Mouse (Mus musculus) lung, postnatal 0 days (tissue): ENCODE results near the gene Dusp15. TPM values are rescaled to one million over a fixed set of nuclear protein-coding genes. Genes with fewer than 3 reads are reported as not detected.

ENCODE experiments used
- ATAC-seq: fragments of 200-750 bp; cut with Nextera tagmentation; 2 replicates; pipeline ENCODE4 v1.8.0; 2017; ENCODE audit warnings: moderate library complexity
- DNase-seq: peaks from one replicate; pipeline ENCODE4 v3.0.0-alpha.2; 2016; ENCODE audit warnings: low spot score
- H3K27ac ChIP-seq: fragments of 300-500 bp; sonication (generic); 2 replicates; pipeline ENCODE4 v1.5.1; 2014; ENCODE audit warnings: antibody characterized with exemption, mild to moderate bottlenecking, low read length, mixed read lengths
- H3K27me3 ChIP-seq: fragments of 300-500 bp; sonication (generic); replicated peaks from 2 replicates; pipeline ENCODE4 v1.6.1; 2014; ENCODE audit warnings: low read length, mixed read lengths; ENCODE audit not compliant: insufficient read depth
- H3K36me3 ChIP-seq: fragments of 300-500 bp; sonication (generic); 2 replicates; pipeline ENCODE4 v1.6.1; 2014; ENCODE audit warnings: low read length, mixed read lengths; ENCODE audit not compliant: insufficient read depth
- H3K4me1 ChIP-seq: fragments of 300-500 bp; sonication (generic); 2 replicates; pipeline ENCODE4 v1.6.1; 2014; ENCODE audit warnings: antibody characterized with exemption, low read depth, low read length, mixed read lengths; ENCODE audit not compliant: insufficient read depth
- H3K4me2 ChIP-seq: fragments of 300-500 bp; sonication (generic); replicated peaks from 2 replicates; pipeline ENCODE4 v1.6.1; 2014; ENCODE audit warnings: low read depth, mild to moderate bottlenecking, low read length, moderate library complexity, mixed read lengths
- H3K4me3 ChIP-seq: fragments of 300-500 bp; sonication (generic); 2 replicates; pipeline ENCODE4 v1.5.1; 2014; ENCODE audit warnings: low read depth, low read length
- H3K9ac ChIP-seq: fragments of 300-500 bp; sonication (generic); replicated peaks from 2 replicates; pipeline ENCODE4 v1.6.1; 2014; ENCODE audit warnings: low read depth, mild to moderate bottlenecking
- H3K9me3 ChIP-seq: fragments of 300-500 bp; sonication (generic); 2 replicates; pipeline ENCODE4 v1.6.1; 2016; ENCODE audit warnings: low read length, mixed read lengths
- CTCF ChIP-seq: IDR thresholded peaks from 2 replicates; pipeline ENCODE4 v1.5.1; 2016; ENCODE audit warnings: antibody characterized with exemption, mild to moderate bottlenecking
- EP300 ChIP-seq: IDR thresholded peaks from 2 replicates; pipeline ENCODE4 v1.6.1; 2016; ENCODE audit warnings: antibody characterized with exemption, mild to moderate bottlenecking, control low read depth
- WGBS: fragments of 180-500 bp; shearing (Covaris S2); extraction: QIAGEN DNeasy Blood & Tissue Kit; methylation state at CpG from one replicate; pipeline ENCODE4 v1.1.7; 2014; 5-methylcytosine and 5-hydroxymethylcytosine counted together
- polyA plus RNA-seq: library from polyadenylated mRNA; unstranded; fragments of >200 nt; fragmentation: Nextera tagmentation; extraction: Ambion mirVana; gene quantifications from 2 replicates; pipeline ENCODE4 v1.2.1, GENCODE M21; 2015

Gene Dusp15
- polyA plus RNA-seq, 1 experiment from 2014 or later = not detected

DNA sequence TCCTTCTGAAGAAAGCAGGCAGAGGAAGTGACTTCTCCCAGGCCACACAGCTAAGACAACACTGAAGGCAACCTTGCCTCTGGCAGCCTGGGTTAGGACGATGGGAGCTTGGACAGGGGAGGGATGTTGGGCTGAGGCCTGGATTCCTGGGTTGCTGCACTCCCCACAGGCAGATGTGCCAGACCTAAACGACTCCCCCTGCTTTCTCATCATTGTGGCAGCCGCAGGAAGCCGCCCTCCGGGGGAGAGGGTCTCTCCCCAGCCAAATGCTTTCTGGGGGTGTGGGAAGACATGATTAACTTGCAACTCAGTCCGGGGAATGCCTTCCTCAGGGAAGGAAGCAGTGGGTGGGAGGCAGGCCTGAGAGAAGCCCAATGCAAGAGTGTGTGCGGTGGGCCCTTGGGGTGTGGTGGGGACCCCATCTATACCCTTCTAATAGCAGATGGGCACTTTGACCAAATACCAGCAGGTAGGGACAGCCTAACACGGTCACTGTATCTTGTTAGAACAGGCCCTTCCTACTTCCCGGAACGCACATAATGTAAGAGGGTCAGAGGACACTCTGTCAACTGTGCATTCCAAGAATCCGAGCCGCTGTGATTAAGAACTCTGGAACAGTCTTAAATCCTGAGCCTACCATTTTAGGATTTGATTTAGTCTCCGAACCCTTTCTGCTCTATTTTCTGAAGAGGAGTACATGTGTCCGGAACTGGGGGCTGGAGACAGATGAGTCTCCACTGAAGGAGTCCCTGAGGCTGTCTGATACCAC, 23.1 kb downstream of the Dusp15 start:
- no peaks in the 10 kb centered on the region for H3K27me3 ChIP-seq
- DNase-seq (no peak), ATAC-seq (no peak)
- H3K9me3 ChIP-seq = no peaks in the 10 kb centered on the region
- no peak overlapping the region for H3K9ac ChIP-seq
- H3K4me1 ChIP-seq = 0 out of 2 replicates have a peak, but pooled peaks cover 3% of the 10 kb centered on the region
- H3K4me2 ChIP-seq = no peak overlapping the region
- no peaks in the 10 kb centered on the region for H3K36me3 ChIP-seq
- H3K27ac ChIP-seq = peak overlapping the region; percentile 54; the same call in 1 of the 2 replicates
- H3K4me3 ChIP-seq = no peak overlapping the region
- 46% methylated on average over 14 of the region's 14 CpGs for WGBS
- TF ChIP-seq EP300 (no peak), CTCF (no peak)

DNA sequence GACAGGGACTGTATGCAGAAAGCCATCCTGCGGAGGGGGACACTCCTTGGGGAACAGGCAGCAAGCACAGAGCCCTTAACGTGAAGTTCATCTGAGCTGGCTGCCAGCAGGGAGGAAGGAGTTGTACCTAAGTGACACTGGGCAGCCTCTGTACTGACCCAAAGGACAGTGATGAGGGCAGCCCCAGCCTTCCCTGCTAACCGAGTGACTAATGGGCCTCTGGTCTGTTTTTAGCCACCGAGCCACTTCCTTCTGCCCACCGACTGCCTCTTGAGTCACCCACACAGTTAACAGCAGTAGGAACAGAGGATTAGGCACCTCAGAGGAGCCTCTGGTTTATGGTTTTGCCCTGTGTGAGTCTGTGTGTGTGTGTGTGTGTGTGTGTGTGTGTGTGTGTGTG, 24.1 kb downstream of the Dusp15 start:
- Histone ChIP-seq H3K9me3 (no peaks in the 10 kb centered on the region), H3K4me3 (no peak overlapping the region), H3K36me3 (no peaks in the 10 kb centered on the region), H3K4me2 (no peak overlapping the region), H3K9ac (no peak overlapping the region), H3K4me1 (0 out of 2 replicates have a peak, but pooled peaks cover 3% of the 10 kb centered on the region), H3K27ac (no peak overlapping the region), H3K27me3 (no peaks in the 10 kb centered on the region)
- DNase-seq = no peak
- 43% methylated on average over 5 of the region's 5 CpGs for WGBS
- TF ChIP-seq CTCF (no peak), EP300 (no peak)
- ATAC-seq = no peak

DNA sequence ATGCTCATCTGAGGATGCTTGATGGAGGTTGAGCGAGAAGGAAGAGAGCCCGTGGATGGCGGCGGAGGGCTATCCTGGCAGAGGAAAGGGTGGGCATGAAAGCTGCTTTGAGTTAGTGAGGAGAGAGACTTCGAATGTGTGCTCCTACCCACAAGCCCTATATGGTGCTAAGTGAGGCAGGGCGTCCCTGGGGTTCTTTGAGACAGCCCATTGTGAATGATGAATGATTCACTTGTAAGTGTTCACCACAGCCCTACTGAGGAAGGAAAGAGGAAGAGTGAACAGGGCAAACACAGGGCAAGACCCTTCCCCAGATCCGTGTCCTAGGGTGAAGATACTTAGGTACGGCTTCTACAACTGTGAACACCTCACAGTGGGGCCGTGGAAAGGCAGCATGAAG, 24.6 kb downstream of the Dusp15 start:
- TF ChIP-seq CTCF = no peak
- TF ChIP-seq EP300 = no peak
- ATAC-seq = no peak
- no peaks in the 10 kb centered on the region for H3K36me3 ChIP-seq
- H3K9ac ChIP-seq = no peak overlapping the region
- 65% methylated on average over 9 of the region's 9 CpGs for WGBS
- no peaks in the 10 kb centered on the region for H3K9me3 ChIP-seq
- 0 out of 2 replicates have a peak, but pooled peaks cover 3% of the 10 kb centered on the region for H3K4me1 ChIP-seq
- no peaks in the 10 kb centered on the region for H3K27me3 ChIP-seq
- no peak for DNase-seq
- H3K4me3 ChIP-seq = no peak overlapping the region
- H3K27ac ChIP-seq = no peak overlapping the region
- no peak overlapping the region for H3K4me2 ChIP-seq

DNA sequence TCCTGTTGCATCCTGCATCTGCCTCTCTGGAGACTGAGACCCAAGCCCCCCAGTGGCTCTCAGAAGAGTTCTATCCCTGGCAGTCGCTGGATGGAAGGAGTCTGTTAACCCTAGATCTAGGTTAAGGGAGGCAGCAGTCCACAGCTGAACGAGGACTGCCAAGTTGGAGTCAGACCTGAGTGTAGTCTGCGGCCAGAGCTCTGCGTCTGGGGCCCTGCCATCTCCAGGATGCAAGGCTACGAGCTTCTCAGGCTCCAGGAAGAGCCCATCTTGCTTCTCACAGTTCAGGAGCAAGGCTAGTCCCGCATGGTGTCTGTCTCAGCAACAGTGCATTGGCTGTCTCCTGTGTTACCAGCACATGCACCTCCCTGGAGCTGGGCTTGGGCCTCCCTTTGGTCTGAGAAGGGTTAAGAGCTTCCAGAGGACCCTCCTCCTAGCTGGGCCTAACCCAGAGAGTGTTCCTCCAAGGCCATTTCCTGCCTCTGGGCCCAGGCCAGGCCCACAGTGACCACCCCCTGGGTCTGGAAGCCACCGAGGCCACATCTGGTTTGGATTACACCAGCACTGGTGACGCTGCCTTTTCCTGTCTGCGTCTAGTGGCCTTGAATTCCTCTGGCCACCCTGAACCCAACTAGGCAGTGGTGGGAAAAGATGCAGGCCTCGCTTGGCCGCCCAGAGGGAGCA, 26.2 kb downstream of the Dusp15 start:
- no peaks in the 10 kb centered on the region for H3K36me3 ChIP-seq
- H3K9me3 ChIP-seq = no peaks in the 10 kb centered on the region
- TF ChIP-seq CTCF = no peak
- no peak for TF ChIP-seq EP300
- no peak overlapping the region for H3K4me2 ChIP-seq
- H3K9ac ChIP-seq = no peak overlapping the region
- peak overlapping the region; percentile 52 for H3K27ac ChIP-seq
- ATAC-seq = peak; percentile 77
- H3K4me1 ChIP-seq = 0 out of 2 replicates have a peak, but pooled peaks cover 3% of the 10 kb centered on the region
- 37% methylated on average over 11 of the region's 11 CpGs for WGBS
- H3K4me3 ChIP-seq = no peak overlapping the region
- peak; percentile 77 for DNase-seq
- no peaks in the 10 kb centered on the region for H3K27me3 ChIP-seq

DNA sequence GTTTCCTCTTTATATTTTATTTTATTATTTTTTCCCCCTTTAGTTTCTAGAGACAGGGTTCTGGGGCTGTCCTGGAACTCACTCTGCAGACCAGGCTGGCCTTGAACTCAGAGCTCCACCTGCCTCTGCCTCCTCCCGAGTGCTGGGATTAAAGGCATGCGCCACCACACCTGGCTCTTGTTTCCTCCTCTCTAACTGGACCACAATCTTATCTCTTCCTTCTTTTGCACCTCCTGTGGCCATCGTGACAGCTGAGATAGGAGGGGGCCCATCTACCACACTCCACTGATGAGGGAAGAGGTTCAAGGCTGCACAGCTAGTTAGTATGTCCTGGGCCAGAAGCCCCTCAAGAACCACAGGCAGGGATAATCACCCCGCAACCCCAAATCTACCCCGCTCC, 27.0 kb downstream of the Dusp15 start:
- no peak overlapping the region for H3K27ac ChIP-seq
- WGBS = 67% methylated on average over 5 of the region's 5 CpGs

DNA sequence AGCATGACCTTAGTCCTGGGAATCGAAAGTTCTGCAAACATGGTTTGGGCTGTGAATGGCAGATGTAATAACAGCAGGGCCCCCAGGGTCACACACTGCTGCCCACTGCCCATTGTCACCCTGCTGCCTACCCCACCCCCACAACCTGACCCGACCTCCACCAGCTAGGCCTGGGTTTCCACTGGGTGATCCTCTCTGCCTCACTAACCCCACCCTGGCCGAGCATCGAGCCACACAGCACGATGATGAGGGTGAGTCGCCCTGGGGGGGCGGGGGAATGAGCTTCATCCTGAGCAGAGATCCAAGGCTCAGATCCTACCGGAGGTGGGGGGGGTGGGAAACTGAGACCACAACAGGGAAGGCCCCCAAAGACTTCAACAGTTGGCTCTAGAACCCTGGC, 27.4 kb downstream of the Dusp15 start:
- H3K9me3 ChIP-seq = no peaks in the 10 kb centered on the region
- no peak for TF ChIP-seq CTCF
- no peak for TF ChIP-seq EP300
- H3K4me1 ChIP-seq = 0 out of 2 replicates have a peak, but pooled peaks cover 3% of the 10 kb centered on the region
- H3K4me3 ChIP-seq = no peak overlapping the region
- DNase-seq = no peak
- H3K27ac ChIP-seq = no peak overlapping the region
- no peak overlapping the region for H3K4me2 ChIP-seq
- no peaks in the 10 kb centered on the region for H3K36me3 ChIP-seq
- H3K9ac ChIP-seq = no peak overlapping the region
- 49% methylated on average over 8 of the region's 8 CpGs for WGBS
- no peak for ATAC-seq
- H3K27me3 ChIP-seq = no peaks in the 10 kb centered on the region

More for the DNA sequence above, 27.0 kb downstream of the Dusp15 start:
- no peaks in the 10 kb centered on the region for H3K27me3 ChIP-seq
- no peaks in the 10 kb centered on the region for H3K9me3 ChIP-seq
- H3K9ac ChIP-seq = no peak overlapping the region
- no peak overlapping the region for H3K4me3 ChIP-seq
- ATAC-seq (no peak), DNase-seq (no peak)
- no peak overlapping the region for H3K4me2 ChIP-seq
- TF ChIP-seq CTCF (no peak), EP300 (no peak)
- no peaks in the 10 kb centered on the region for H3K36me3 ChIP-seq
- H3K4me1 ChIP-seq = 0 out of 2 replicates have a peak, but pooled peaks cover 3% of the 10 kb centered on the region
